Mouse (Mus musculus): ENCODE data around the gene Dao.

Gene Dao

DNA sequence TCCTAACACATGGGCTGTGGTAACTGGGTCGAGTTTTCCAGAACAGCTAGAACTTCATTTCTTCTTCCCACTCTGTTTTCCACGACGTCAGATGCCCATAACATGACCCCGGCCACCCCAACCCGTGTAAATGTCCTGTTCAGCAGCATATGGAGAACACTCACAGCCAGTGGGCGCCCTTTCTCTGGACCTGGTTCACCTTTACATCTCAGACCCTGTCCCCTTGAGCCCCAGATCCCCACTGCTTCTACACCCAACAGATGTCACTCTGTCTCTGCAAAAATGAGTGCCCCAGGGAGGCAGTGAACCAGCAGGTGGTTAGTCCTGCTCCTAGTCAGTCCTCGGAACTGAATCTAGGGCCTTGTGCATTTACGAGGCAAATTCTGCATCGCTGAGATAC, 64.5 kb downstream of the Dao start:
- no peak for DNase-seq (ENCODE audit: low spot score)

DNA sequence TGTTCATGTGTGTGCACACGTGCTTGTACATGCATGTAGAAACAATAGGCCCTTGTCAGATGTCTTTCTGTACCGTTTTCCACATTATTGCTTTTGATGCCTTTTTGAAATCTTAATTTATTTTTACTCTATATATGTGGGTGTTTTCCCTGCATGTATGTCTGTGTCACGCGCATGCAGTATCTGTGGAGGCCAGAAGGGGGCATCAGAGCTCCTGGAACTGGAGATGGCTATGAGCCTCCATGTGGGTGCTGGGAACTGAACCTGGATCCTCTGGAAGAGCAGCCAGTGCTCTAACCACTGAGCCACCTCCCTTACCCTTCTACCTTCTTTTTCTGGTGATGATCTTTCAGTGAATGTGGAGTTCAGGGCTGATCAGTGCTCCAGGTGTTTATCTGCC, 67.4 kb downstream of the Dao start:
- DNase-seq (ENCODE audit: low spot score), result no peak

DNA sequence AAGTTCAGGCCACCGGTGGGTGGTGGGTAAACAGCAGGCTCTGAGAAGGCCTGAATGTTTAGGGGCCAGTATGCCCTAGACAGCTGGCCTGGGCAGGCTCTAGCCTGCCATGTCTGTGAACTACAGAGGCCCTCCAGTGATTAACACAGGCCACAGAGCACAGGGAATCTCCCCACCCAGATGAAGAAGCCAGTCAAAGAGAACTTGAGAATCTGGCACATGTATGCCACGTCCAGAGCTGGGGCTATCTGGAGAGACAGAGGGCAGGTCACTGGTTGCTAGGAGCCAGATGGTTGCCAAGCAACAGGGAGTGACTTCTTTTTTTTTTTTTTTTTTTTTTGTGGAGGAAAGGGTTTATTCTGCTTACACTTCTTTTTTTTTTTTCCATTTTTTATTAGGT, 68.8 kb downstream of the Dao start:
- peak; percentile 82 for DNase-seq (ENCODE audit: low spot score)
